Mouse (Mus musculus) kidney, embryonic 15.5 days (tissue): Measurements from ENCODE around the gene Mmrn2. TPM values are rescaled to one million over a fixed set of nuclear protein-coding genes. Genes with fewer than 3 reads are reported as not detected.
"Not testable (repeated sequence)": the region's sequence is repeated elsewhere in the genome, so short reads cannot be mapped to it uniquely, and the experiment has no call there.

Source experiments
- ATAC-seq: fragments of 200-750 bp; cut with Nextera tagmentation; replicated peaks from 2 replicates; pipeline ENCODE4 v1.8.0; 2017; ENCODE audit warnings: moderate TSS enrichment; ENCODE audit not compliant: low FRiP score
- H3K27ac ChIP-seq: fragments of 300-500 bp; sonication (generic); 2 replicates; pipeline ENCODE4 v1.5.1; 2015; ENCODE audit warnings: mild to moderate bottlenecking, inconsistent platforms
- H3K27me3 ChIP-seq: fragments of 300-500 bp; sonication (generic); 2 replicates; pipeline ENCODE4 v1.6.1; 2015; ENCODE audit warnings: inconsistent platforms
- H3K36me3 ChIP-seq: fragments of 300-500 bp; sonication (generic); 2 replicates; pipeline ENCODE4 v1.6.1; 2015; ENCODE audit warnings: inconsistent platforms
- H3K4me1 ChIP-seq: fragments of 300-500 bp; sonication (generic); 2 replicates; pipeline ENCODE4 v1.6.1; 2015; ENCODE audit warnings: inconsistent platforms
- H3K4me2 ChIP-seq: fragments of 300-500 bp; sonication (generic); 2 replicates; pipeline ENCODE4 v1.6.1; 2015; ENCODE audit warnings: moderate library complexity, mild to moderate bottlenecking, inconsistent platforms
- H3K4me3 ChIP-seq: fragments of 300-500 bp; sonication (generic); replicated peaks from 2 replicates; pipeline ENCODE4 v1.5.1; 2015; ENCODE audit warnings: mild to moderate bottlenecking, inconsistent platforms
- H3K9ac ChIP-seq: fragments of 300-500 bp; sonication (generic); 2 replicates; pipeline ENCODE4 v1.6.1; 2015; ENCODE audit warnings: mild to moderate bottlenecking, inconsistent platforms
- H3K9me3 ChIP-seq: fragments of 300-500 bp; sonication (generic); replicated peaks from 2 replicates; pipeline ENCODE4 v1.6.1; 2016; ENCODE audit warnings: inconsistent platforms
- WGBS: fragments of 180-500 bp; shearing (Covaris S2); methylation state at CpG from one replicate; pipeline ENCODE4 v1.1.7; 2015; ENCODE audit warnings: mixed read lengths; 5-methylcytosine and 5-hydroxymethylcytosine counted together
- polyA plus RNA-seq: library from polyadenylated mRNA; unstranded; fragments of >200 nt; fragmentation: Nextera tagmentation; extraction: Ambion mirVana; gene quantifications from 2 replicates; pipeline ENCODE4 v1.2.1, GENCODE M21; 2015

Gene Mmrn2
- polyA plus RNA-seq, 1 experiment from 2014 or later, result 17.8 TPM

DNA sequence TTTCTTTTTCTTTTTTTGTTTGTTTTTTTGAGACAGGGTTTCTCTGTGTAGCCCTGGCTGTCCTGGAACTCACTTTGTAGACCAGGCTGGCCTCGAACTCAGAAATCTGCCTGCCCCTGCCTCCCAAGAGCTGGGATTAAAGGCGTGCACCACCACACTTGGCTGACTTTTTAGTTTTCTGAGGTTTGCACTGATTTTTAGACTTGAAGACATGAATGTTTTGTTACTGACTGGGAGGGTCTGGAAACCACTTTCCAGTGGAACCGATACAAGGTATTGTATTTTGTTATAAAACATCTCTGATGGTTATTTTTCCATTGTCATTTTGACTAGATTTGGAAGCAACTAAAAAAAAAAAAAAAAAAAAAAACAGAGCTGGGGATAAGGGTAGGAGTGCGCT is 41.7 kb downstream of the Mmrn2 start:
- H3K4me1 ChIP-seq, H3K27ac ChIP-seq, H3K27me3 ChIP-seq, H3K4me2 ChIP-seq, ATAC-seq, H3K4me3 ChIP-seq, H3K9me3 ChIP-seq, H3K9ac ChIP-seq: not testable (repeated sequence)
- peaks cover 82% of the 10 kb centered on the region for H3K36me3 ChIP-seq
- 94% methylated on average over 4 of the region's 4 CpGs for WGBS

DNA sequence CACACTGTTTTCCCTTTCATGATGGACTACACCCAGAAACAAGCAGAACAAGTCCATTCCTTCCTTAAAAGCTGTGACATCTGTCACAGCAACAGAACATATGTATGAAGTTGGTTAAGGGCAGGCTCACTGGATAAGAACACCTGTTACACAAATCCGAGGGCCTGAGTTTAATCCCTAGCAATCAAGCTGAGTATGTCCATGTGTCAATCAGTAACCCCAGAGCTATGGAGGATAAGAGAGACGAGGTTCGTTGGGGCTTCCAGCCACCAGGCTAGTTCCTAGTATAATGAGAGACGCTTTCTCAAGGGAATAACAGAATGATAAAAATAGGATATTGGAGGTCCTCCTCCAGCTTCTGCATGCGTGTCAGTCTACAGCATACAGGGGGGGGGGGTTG is 42.2 kb downstream of the Mmrn2 start:
- H3K27me3 ChIP-seq, result no peaks in the 10 kb centered on the region
- no peak overlapping the region for H3K27ac ChIP-seq
- peaks cover 81% of the 10 kb centered on the region for H3K36me3 ChIP-seq
- H3K9ac ChIP-seq, result no peak overlapping the region
- 89% methylated on average over 5 of the region's 5 CpGs for WGBS
- no peaks in the 10 kb centered on the region for H3K9me3 ChIP-seq
- no peak overlapping the region for H3K4me2 ChIP-seq
- H3K4me1 ChIP-seq, result 0 out of 2 replicates have a peak, but pooled peaks cover 2% of the 10 kb centered on the region
- no peak overlapping the region for H3K4me3 ChIP-seq
- no peak for ATAC-seq

DNA sequence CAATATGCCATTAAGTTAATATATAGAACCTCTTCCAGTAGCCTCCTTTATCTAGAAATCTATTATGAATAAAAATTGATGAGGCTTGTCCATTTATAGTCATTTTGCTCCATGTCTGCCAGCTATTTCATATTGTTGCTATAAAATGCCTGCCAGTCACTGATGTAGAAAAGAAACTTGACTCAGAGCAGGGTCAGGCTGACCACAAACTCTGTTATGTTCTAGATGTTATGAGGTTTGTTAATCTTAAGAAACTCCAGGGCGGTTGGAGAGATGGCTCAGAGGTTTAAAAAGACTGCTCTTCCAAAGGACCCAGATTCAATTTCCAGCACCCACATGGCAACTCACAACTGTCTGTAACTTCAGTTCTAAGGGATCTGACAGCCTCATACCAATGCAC is 45.8 kb downstream of the Mmrn2 start:
- Histone ChIP-seq H3K27me3 (no peaks in the 10 kb centered on the region), H3K4me2 (no peak overlapping the region), H3K4me1 (0 out of 2 replicates have a peak, but pooled peaks cover 4% of the 10 kb centered on the region), H3K4me3 (no peak overlapping the region), H3K27ac (no peak overlapping the region), H3K9me3 (no peaks in the 10 kb centered on the region), H3K36me3 (peaks cover 87% of the 10 kb centered on the region), H3K9ac (no peak overlapping the region)
- WGBS, result 88% methylated on average over 1 of the region's 1 CpGs
- ATAC-seq, result no peak

DNA sequence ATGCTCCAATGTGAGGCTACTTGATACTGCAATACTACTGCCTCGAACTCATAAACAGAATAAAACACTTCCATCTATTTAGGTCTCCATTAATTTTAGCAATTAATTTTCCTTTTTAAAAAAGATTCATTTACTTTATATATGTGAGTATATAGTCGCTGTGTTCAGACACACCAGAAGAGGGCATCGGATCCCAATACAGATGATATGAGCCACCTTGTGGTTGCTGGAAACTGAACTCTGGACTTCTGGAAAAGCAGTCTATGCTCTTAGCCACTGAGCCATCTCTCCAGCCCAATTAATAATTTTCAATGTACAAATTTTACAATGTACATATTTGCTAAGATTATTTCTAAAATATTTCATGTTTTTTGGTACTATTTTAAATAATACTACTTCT is 53.0 kb downstream of the Mmrn2 start:
- no peak overlapping the region for H3K27ac ChIP-seq
- no peak for ATAC-seq
- no peaks in the 10 kb centered on the region for H3K27me3 ChIP-seq
- 96% methylated on average over 3 of the region's 3 CpGs for WGBS
- no peak overlapping the region for H3K4me3 ChIP-seq
- H3K4me1 ChIP-seq, result no peaks in the 10 kb centered on the region
- H3K36me3 ChIP-seq, result peaks cover 79% of the 10 kb centered on the region
- no peak overlapping the region for H3K9ac ChIP-seq
- no peak overlapping the region for H3K4me2 ChIP-seq
- H3K9me3 ChIP-seq, result no peaks in the 10 kb centered on the region

DNA sequence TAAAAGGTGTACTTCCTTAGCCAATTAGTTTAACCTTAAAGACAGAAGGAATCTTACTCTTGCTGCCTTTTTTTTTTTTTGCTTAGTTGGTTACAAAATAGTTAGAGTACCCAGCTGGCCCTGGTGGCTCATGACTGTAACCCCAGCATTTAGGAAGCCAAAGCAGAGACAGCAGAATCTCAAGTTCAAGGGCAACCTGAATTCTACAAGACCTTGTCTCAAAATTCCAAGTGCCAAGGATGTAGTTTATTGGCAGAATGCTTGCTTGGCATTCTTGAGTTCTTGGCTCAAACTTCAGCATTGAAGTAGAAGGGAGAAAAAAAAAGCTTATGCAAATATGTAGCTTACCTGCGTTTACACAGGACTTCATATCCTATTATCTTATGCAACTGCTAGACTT is 53.8 kb downstream of the Mmrn2 start:
- Histone ChIP-seq H3K36me3 (peaks cover 75% of the 10 kb centered on the region), H3K9me3 (no peaks in the 10 kb centered on the region), H3K27ac (no peak overlapping the region), H3K4me1 (no peaks in the 10 kb centered on the region), H3K9ac (no peak overlapping the region), H3K27me3 (no peaks in the 10 kb centered on the region), H3K4me2 (no peak overlapping the region), H3K4me3 (no peak overlapping the region)
- no peak for ATAC-seq
- WGBS, result 84% methylated on average over 1 of the region's 1 CpGs

DNA sequence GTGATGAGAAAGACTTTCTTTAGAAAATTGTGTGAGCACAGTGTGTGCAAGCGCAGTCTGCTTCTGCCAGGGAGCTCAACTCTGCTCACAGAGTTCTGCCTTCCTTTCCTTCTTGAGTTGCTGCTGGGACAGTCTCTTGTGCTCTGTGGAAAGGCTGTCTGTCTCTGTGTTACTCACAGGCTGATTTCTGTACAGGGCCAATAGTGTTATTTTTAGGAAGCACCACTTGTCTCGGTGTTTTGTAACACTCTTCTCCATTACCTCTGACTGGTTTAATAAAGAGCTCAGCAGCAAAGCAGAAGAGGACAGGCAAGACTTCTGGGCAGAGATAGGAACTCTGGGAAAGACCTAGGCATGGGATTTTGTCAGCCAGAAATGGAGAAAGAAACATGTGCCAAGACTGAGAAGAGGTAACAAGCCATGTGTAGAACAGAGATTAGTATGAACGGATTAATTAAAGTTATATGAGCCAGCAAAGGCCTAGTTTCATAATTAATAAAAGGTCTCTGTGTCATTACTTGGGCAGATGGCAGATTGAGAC is 65.3 kb downstream of the Mmrn2 start:
- WGBS, result 87% methylated on average over 3 of the region's 3 CpGs
- Histone ChIP-seq H3K27ac (no peak overlapping the region), H3K4me2 (no peak overlapping the region), H3K27me3 (no peaks in the 10 kb centered on the region), H3K4me1 (peaks cover 7% of the 10 kb centered on the region; the same call in 1 of the 2 replicates), H3K36me3 (peaks cover 54% of the 10 kb centered on the region), H3K4me3 (no peak overlapping the region), H3K9me3 (no peaks in the 10 kb centered on the region), H3K9ac (no peak overlapping the region)
- no peak for ATAC-seq

DNA sequence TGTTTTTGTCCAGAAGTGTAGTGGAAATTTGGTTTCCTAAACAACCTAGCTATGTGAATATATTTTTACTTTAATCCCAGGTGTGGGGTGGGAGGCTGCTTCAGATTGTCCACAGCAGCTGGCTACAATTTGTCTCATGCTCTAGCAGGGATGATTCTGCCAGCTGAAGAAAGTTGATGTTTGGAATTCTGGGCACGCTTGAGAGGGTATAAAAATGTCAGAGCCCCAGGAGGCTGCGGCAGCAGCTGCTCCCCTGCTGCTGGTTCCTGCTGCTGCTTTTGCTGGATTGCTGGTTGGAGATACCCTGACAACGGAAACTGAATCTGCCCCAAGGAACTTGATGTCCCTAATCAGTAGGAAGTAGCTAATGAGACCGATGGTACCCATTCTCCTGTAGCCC is 67.3 kb downstream of the Mmrn2 start:
- no peak overlapping the region for H3K4me2 ChIP-seq
- 0 out of 2 replicates have a peak, but pooled peaks have one; percentile 36 for ATAC-seq
- peaks cover 51% of the 10 kb centered on the region for H3K36me3 ChIP-seq
- H3K9ac ChIP-seq, result no peak overlapping the region
- 42% methylated on average over 4 of the region's 4 CpGs for WGBS
- peaks cover 7% of the 10 kb centered on the region; the same call in 1 of the 2 replicates for H3K4me1 ChIP-seq
- H3K9me3 ChIP-seq, result no peaks in the 10 kb centered on the region
- H3K27ac ChIP-seq, result peak overlapping the region; percentile 49
- no peaks in the 10 kb centered on the region for H3K27me3 ChIP-seq
- H3K4me3 ChIP-seq, result no peak overlapping the region

DNA sequence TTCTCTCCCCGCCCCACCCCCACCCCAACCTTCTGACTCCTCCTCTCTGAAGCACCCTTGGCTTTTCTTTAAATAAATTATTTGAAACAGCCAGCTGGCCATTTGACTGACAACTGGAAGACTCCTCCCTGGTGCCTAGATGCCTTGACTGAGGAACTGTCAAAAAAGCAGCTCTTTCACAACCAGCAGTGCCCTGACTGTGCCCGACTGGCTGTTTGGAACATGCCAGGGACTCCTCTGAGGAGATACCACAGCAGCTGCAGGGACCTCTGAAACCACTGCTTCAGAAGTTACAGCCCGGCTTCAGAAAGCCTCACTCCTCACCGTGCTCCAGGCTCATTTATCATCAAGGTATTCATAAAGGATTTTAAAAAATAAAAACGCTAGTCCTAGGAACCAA is 69.1 kb downstream of the Mmrn2 start:
- Histone ChIP-seq H3K9me3 (no peaks in the 10 kb centered on the region), H3K36me3 (peaks cover 48% of the 10 kb centered on the region), H3K27ac (no peak overlapping the region), H3K4me3 (no peak overlapping the region), H3K27me3 (no peaks in the 10 kb centered on the region), H3K4me1 (peaks cover 8% of the 10 kb centered on the region), H3K4me2 (no peak overlapping the region), H3K9ac (no peak overlapping the region)
- WGBS, result 83% methylated on average over 5 of the region's 5 CpGs
- no peak for ATAC-seq

DNA sequence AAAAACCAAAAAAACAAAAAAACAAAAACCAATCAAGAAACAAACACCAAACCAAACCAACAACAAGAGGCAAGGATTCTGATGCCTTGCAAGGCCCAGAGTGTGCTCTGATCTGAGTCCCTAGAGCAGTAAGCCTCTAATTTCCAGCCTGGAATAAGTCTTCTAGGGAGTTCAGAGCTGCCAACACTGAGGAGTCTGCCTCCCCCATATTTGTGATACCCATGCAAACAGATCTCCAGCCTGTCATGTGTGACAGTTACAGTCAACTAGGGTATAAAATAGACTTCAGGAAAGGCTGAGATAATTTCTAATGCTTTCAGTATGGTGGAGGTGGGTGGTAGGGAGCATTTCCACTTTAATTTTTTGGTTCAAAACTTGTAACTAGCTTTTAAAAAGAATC is 69.7 kb downstream of the Mmrn2 start:
- H3K9me3 ChIP-seq, result no peaks in the 10 kb centered on the region
- ATAC-seq, result no peak
- H3K4me2 ChIP-seq, result no peak overlapping the region
- no peak overlapping the region for H3K27ac ChIP-seq
- no peak overlapping the region for H3K9ac ChIP-seq
- H3K4me1 ChIP-seq, result peaks cover 13% of the 10 kb centered on the region
- H3K36me3 ChIP-seq, result peaks cover 43% of the 10 kb centered on the region
- no peak overlapping the region for H3K4me3 ChIP-seq
- H3K27me3 ChIP-seq, result no peaks in the 10 kb centered on the region

DNA sequence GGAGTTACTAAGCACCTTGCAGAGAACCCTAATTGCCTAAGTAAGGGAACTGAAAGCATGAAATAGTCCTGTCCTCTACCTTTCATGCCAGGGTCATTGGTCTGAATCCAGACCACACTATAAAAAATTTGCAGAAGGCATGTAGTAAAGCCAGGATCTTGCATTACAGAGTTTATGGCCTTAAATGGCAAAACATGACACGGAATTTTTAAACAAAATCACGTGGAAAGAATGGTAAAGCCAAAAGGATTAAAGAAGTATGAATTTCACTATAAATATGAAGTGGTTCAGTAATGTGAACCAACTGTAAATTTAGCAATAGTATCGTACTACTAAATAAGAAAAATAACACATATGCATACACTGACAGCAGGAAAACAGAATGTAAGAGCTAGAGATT is 70.1 kb downstream of the Mmrn2 start:
- Histone ChIP-seq H3K4me1 (peaks cover 18% of the 10 kb centered on the region), H3K9ac (no peak overlapping the region), H3K27me3 (no peaks in the 10 kb centered on the region), H3K36me3 (peaks cover 39% of the 10 kb centered on the region), H3K4me2 (no peak overlapping the region), H3K9me3 (no peaks in the 10 kb centered on the region), H3K27ac (no peak overlapping the region), H3K4me3 (no peak overlapping the region)
- ATAC-seq, result no peak
- WGBS, result 83% methylated on average over 3 of the region's 3 CpGs

DNA sequence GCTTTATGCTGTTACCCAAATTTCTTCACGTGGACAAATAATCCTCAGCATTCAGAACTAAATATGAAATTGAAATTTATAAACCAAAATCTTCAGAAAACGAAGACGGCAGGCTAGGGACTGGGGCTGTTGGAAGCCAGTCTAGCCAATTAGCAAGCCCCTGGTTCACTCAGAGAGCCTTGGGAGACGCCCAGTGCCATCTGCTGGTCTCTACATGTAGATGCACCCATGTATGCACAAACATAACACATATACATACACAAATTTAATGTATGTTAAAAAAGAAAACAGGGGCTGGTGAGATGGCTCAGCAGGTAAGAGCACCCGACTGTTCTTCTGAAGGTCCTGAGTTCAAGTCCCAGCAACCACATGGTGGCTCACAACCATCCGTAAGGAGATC is 71.4 kb downstream of the Mmrn2 start:
- H3K9ac ChIP-seq, result no peak overlapping the region
- no peak overlapping the region for H3K4me3 ChIP-seq
- no peak overlapping the region for H3K27ac ChIP-seq
- H3K27me3 ChIP-seq, result no peaks in the 10 kb centered on the region
- peaks cover 20% of the 10 kb centered on the region for H3K4me1 ChIP-seq
- ATAC-seq, result no peak
- H3K9me3 ChIP-seq, result no peaks in the 10 kb centered on the region
- H3K36me3 ChIP-seq, result peaks cover 30% of the 10 kb centered on the region
- WGBS, result 93% methylated on average over 6 of the region's 6 CpGs
- no peak overlapping the region for H3K4me2 ChIP-seq

DNA sequence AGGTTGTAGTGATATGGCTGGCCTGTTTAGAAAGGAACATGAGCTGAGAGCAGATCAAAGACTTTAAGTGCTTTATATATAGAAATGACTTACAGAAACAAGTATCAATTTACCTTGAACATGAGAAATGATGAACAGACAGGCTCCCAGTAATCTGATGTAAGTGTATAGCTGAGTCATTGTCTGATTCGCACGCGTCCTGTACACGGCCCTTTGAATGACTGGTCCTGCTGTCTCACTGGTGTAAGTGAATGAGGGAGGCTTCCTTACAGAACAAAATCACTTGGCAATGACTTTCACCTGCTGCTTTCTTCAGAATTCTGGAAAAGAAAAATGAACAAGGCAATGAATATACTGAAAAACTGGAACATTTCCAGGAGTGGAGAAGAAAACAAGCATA is 72.4 kb downstream of the Mmrn2 start:
- no peak overlapping the region for H3K9ac ChIP-seq
- no peak overlapping the region for H3K4me2 ChIP-seq
- H3K4me1 ChIP-seq, result peaks cover 19% of the 10 kb centered on the region
- no peaks in the 10 kb centered on the region for H3K9me3 ChIP-seq
- WGBS, result 78% methylated on average over 4 of the region's 4 CpGs
- ATAC-seq, result no peak
- H3K27ac ChIP-seq, result no peak overlapping the region
- H3K36me3 ChIP-seq, result peaks cover 27% of the 10 kb centered on the region
- H3K27me3 ChIP-seq, result no peaks in the 10 kb centered on the region
- H3K4me3 ChIP-seq, result no peak overlapping the region

DNA sequence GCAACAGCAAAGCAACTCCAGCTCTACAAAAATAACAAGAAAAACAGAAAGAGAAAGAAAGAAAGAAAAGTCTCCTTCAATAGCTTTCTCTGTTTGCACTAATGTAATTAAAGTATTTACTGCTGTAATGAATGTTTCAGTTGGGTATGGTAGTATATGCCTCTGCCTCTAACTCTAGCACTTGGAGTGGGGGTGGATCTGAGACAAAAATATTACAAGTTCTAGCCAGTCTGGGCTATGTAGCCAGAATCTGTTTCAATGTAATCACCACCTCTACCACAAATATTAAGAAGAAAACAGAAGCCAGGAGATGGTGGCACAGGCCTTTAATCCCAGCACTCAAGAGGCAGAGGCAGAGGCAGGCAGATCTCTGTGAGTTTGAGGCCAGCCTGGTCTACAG is 73.1 kb downstream of the Mmrn2 start:
- Histone ChIP-seq H3K27me3 (no peaks in the 10 kb centered on the region), H3K36me3 (peaks cover 20% of the 10 kb centered on the region), H3K4me3 (no peak overlapping the region), H3K4me2 (no peak overlapping the region), H3K27ac (no peak overlapping the region), H3K9ac (no peak overlapping the region), H3K9me3 (no peaks in the 10 kb centered on the region), H3K4me1 (peaks cover 16% of the 10 kb centered on the region)
- ATAC-seq, result no peak
